Mouse (Mus musculus) granulocyte monocyte progenitor cell, adult 5-6 weeks (primary cell): ENCODE results near the gene Rgl2. TPM values are rescaled to one million over a fixed set of nuclear protein-coding genes. Genes with fewer than 3 reads are reported as not detected.
"Not testable (repeated sequence)": the region's sequence is repeated elsewhere in the genome, so short reads cannot be mapped to it uniquely, and the experiment has no call there.

Source experiments
- ATAC-seq: replicated peaks from 2 replicates; pipeline ENCODE4 v1.8.0; 2016; ENCODE audit warnings: mild to moderate bottlenecking, moderate TSS enrichment, inconsistent platforms; ENCODE audit not compliant: poor library complexity, severe bottlenecking
- total RNA-seq, 2 experiments: library from RNA; stranded (forward) in 1 of 2; stranded (reverse) in 1 of 2; fragments of 200-712, 200-1000 nt in 1 of 2; fragments of >200 nt in 1 of 2; fragmentation: Nextera tagmentation in 1 of 2; gene quantifications; 2 replicates each; pipeline ENCODE4 v1.2.3; 2014 to 2017

The Rgl2 gene
- total RNA-seq, 2 experiments from 2014 or later, result 35.5 to 44.6 TPM

GRCm38 (mm10) chr17:33965082-33965845, 35.9 kb downstream of the Rgl2 start:
- ATAC-seq, result no peak

GRCm38 (mm10) chr17:33965846-33966550, 36.7 kb downstream of the Rgl2 start:
- no peak for ATAC-seq

- ATAC-seq, result peak; percentile 86
These were observed 39.1 kb downstream of the Rgl2 start for GRCm38 (mm10) chr17:33968489-33968888.

- peak; percentile 11; the same call in 1 of the 2 replicates for ATAC-seq
These were observed 39.6 kb downstream of the Rgl2 start for GRCm38 (mm10) chr17:33968927-33969326.

- ATAC-seq, result no peak
These were observed 40.1 kb downstream of the Rgl2 start for GRCm38 (mm10) chr17:33969394-33969793.

- peak; percentile 31; the same call in 1 of the 2 replicates for ATAC-seq
These were observed 43.3 kb downstream of the Rgl2 start for GRCm38 (mm10) chr17:33972691-33973090.

GRCm38 (mm10) chr17:33973572-33973971, 44.2 kb downstream of the Rgl2 start:
- no peak for ATAC-seq

- no peak for ATAC-seq
These were observed 48.7 kb downstream of the Rgl2 start for GRCm38 (mm10) chr17:33977861-33978557.

GRCm38 (mm10) chr17:33978631-33979031, 49.3 kb downstream of the Rgl2 start:
- ATAC-seq, result peak; percentile 90

GRCm38 (mm10) chr17:33979512-33980050, 50.2 kb downstream of the Rgl2 start:
- no peak for ATAC-seq

- 0 out of 2 replicates have a peak, but pooled peaks have one; percentile 7 for ATAC-seq
These were observed 51.1 kb downstream of the Rgl2 start for GRCm38 (mm10) chr17:33980181-33981035.

- peak; percentile 61 for ATAC-seq
These were observed 52.0 kb downstream of the Rgl2 start for GRCm38 (mm10) chr17:33981192-33981909.

GRCm38 (mm10) chr17:33982136-33982535, 52.8 kb downstream of the Rgl2 start:
- not testable (repeated sequence) for ATAC-seq

Other genes with a start within 250 kb of the Rgl2 start
- 501 and 545 TPM in 2 replicates for gene Hnrnpm, start 242.7 kb upstream of the Rgl2 start, total RNA-seq (2014; fragmentation: Nextera tagmentation)
- gene Hnrnpm, start 242.7 kb upstream of the Rgl2 start, total RNA-seq (2017), result 269 and 307 TPM in 2 replicates
- gene March2, start 210.9 kb upstream of the Rgl2 start, total RNA-seq (2014; fragmentation: Nextera tagmentation), result 29.5 and 41.2 TPM in 2 replicates
- gene March2, start 210.9 kb upstream of the Rgl2 start, total RNA-seq (2017), result 20.0 and 22.4 TPM in 2 replicates
- gene Rab11b, start 169.0 kb upstream of the Rgl2 start, total RNA-seq (2014; fragmentation: Nextera tagmentation), result 66.7 and 83.4 TPM in 2 replicates
- 37.9 and 46.4 TPM in 2 replicates for gene Rab11b, start 169.0 kb upstream of the Rgl2 start, total RNA-seq (2017)
- 13.2 and 22.6 TPM in 2 replicates for gene Angptl4, start 147.7 kb upstream of the Rgl2 start, total RNA-seq (2014; fragmentation: Nextera tagmentation)
- gene Angptl4, start 147.7 kb upstream of the Rgl2 start, total RNA-seq (2017), result 10.3 and 11.1 TPM in 2 replicates
- 17.5 and 21.0 TPM in 2 replicates for gene Kank3, start 119.0 kb upstream of the Rgl2 start, total RNA-seq (2014; fragmentation: Nextera tagmentation)
- gene Kank3, start 119.0 kb upstream of the Rgl2 start, total RNA-seq (2017), result 5.3 and 5.5 TPM in 2 replicates
- gene Rps28, start 105.0 kb upstream of the Rgl2 start, total RNA-seq (2014; fragmentation: Nextera tagmentation), result 3,502 and 3,517 TPM in 2 replicates
- gene Rps28, start 105.0 kb upstream of the Rgl2 start, total RNA-seq (2017), result 2,416 and 2,576 TPM in 2 replicates
- gene Ndufa7, start 105.0 kb upstream of the Rgl2 start, total RNA-seq (2014; fragmentation: Nextera tagmentation), result 282 and 300 TPM in 2 replicates
- 133 and 200 TPM in 2 replicates for gene Ndufa7, start 105.0 kb upstream of the Rgl2 start, total RNA-seq (2017)
- gene Cd320, start 86.5 kb upstream of the Rgl2 start, total RNA-seq (2014; fragmentation: Nextera tagmentation), result 21.9 and 35.5 TPM in 2 replicates
- 20.3 and 31.3 TPM in 2 replicates for gene Cd320, start 86.5 kb upstream of the Rgl2 start, total RNA-seq (2017)
- gene Gm7029, start 55.7 kb upstream of the Rgl2 start, total RNA-seq (2014; fragmentation: Nextera tagmentation), result not detected in 2 replicates
- gene Gm7029, start 55.7 kb upstream of the Rgl2 start, total RNA-seq (2017), result not detected in 2 replicates
- gene Kifc1, start 38.9 kb upstream of the Rgl2 start, total RNA-seq (2014; fragmentation: Nextera tagmentation), result 9.5 and 13.9 TPM in 2 replicates
- 31.3 and 35.8 TPM in 2 replicates for gene Kifc1, start 38.9 kb upstream of the Rgl2 start, total RNA-seq (2017)
- gene Platr17, start 24.4 kb upstream of the Rgl2 start, total RNA-seq (2014; fragmentation: Nextera tagmentation), result 0.98 and 1.4 TPM in 2 replicates
- gene Platr17, start 24.4 kb upstream of the Rgl2 start, total RNA-seq (2017), result 0.46 TPM in 1 of 2 replicates, not detected in the other
- gene Daxx, start 20.1 kb upstream of the Rgl2 start, total RNA-seq (2014; fragmentation: Nextera tagmentation), result 44.7 and 55.1 TPM in 2 replicates
- gene Daxx, start 20.1 kb upstream of the Rgl2 start, total RNA-seq (2017), result 22.4 and 40.6 TPM in 2 replicates
- gene Tapbp, start 13.6 kb upstream of the Rgl2 start, total RNA-seq (2014; fragmentation: Nextera tagmentation), result 68.2 and 76.8 TPM in 2 replicates
- 48.0 and 57.7 TPM in 2 replicates for gene Tapbp, start 13.6 kb upstream of the Rgl2 start, total RNA-seq (2017)
- gene Zbtb22, start 13.6 kb upstream of the Rgl2 start, total RNA-seq (2014; fragmentation: Nextera tagmentation), result 11.9 and 22.0 TPM in 2 replicates
- 16.8 and 23.9 TPM in 2 replicates for gene Zbtb22, start 13.6 kb upstream of the Rgl2 start, total RNA-seq (2017)
- 177 and 226 TPM in 2 replicates for gene Pfdn6, start 10.8 kb downstream of the Rgl2 start, total RNA-seq (2014; fragmentation: Nextera tagmentation)
- 149 and 168 TPM in 2 replicates for gene Pfdn6, start 10.8 kb downstream of the Rgl2 start, total RNA-seq (2017)
- 41.4 and 56.6 TPM in 2 replicates for gene Wdr46, start 11.1 kb downstream of the Rgl2 start, total RNA-seq (2014; fragmentation: Nextera tagmentation)
- 48.6 and 53.9 TPM in 2 replicates for gene Wdr46, start 11.1 kb downstream of the Rgl2 start, total RNA-seq (2017)
- 3.2 and 3.3 TPM in 2 replicates for gene B3galt4, start 21.9 kb downstream of the Rgl2 start, total RNA-seq (2014; fragmentation: Nextera tagmentation)
- gene B3galt4, start 21.9 kb downstream of the Rgl2 start, total RNA-seq (2017), result 3.2 and 4.0 TPM in 2 replicates
- 38.4 and 39.2 TPM in 2 replicates for gene Vps52, start 26.3 kb downstream of the Rgl2 start, total RNA-seq (2014; fragmentation: Nextera tagmentation)
- 18.6 and 19.2 TPM in 2 replicates for gene Vps52, start 26.3 kb downstream of the Rgl2 start, total RNA-seq (2017)
- gene Rps18, start 26.5 kb downstream of the Rgl2 start, total RNA-seq (2014; fragmentation: Nextera tagmentation), result 4,404 and 5,660 TPM in 2 replicates
- gene Rps18, start 26.5 kb downstream of the Rgl2 start, total RNA-seq (2017), result 1,485 and 1,727 TPM in 2 replicates
- 1,023 and 1,149 TPM in 2 replicates for gene H2-K1, start 70.8 kb downstream of the Rgl2 start, total RNA-seq (2014; fragmentation: Nextera tagmentation)
- gene H2-K1, start 70.8 kb downstream of the Rgl2 start, total RNA-seq (2017), result 564 and 822 TPM in 2 replicates
- 14.5 and 19.8 TPM in 2 replicates for gene Ring1, start 95.1 kb downstream of the Rgl2 start, total RNA-seq (2014; fragmentation: Nextera tagmentation)
- gene Ring1, start 95.1 kb downstream of the Rgl2 start, total RNA-seq (2017), result 9.9 and 14.0 TPM in 2 replicates
- 35.4 and 67.3 TPM in 2 replicates for gene H2-Ke6, start 98.5 kb downstream of the Rgl2 start, total RNA-seq (2014; fragmentation: Nextera tagmentation)
- 27.1 and 30.1 TPM in 2 replicates for gene H2-Ke6, start 98.5 kb downstream of the Rgl2 start, total RNA-seq (2017)
- 41.0 and 56.8 TPM in 2 replicates for gene Slc39a7, start 102.1 kb downstream of the Rgl2 start, total RNA-seq (2014; fragmentation: Nextera tagmentation)
- gene Slc39a7, start 102.1 kb downstream of the Rgl2 start, total RNA-seq (2017), result 99.8 and 103 TPM in 2 replicates
- 51.0 and 55.4 TPM in 2 replicates for gene Rxrb, start 102.3 kb downstream of the Rgl2 start, total RNA-seq (2014; fragmentation: Nextera tagmentation)
- 40.5 and 47.2 TPM in 2 replicates for gene Rxrb, start 102.3 kb downstream of the Rgl2 start, total RNA-seq (2017)
- gene Col11a2, start 109.9 kb downstream of the Rgl2 start, total RNA-seq (2014; fragmentation: Nextera tagmentation), result 2.1 and 3.4 TPM in 2 replicates
- gene Col11a2, start 109.9 kb downstream of the Rgl2 start, total RNA-seq (2017), result 1.2 and 3.4 TPM in 2 replicates
- gene H2-Oa, start 162.8 kb downstream of the Rgl2 start, total RNA-seq (2014; fragmentation: Nextera tagmentation), result 6.4 and 15.0 TPM in 2 replicates
- 1.7 and 7.6 TPM in 2 replicates for gene H2-Oa, start 162.8 kb downstream of the Rgl2 start, total RNA-seq (2017)
- 97.2 and 116 TPM in 2 replicates for gene H2-DMa, start 190.0 kb downstream of the Rgl2 start, total RNA-seq (2014; fragmentation: Nextera tagmentation)
- gene H2-DMa, start 190.0 kb downstream of the Rgl2 start, total RNA-seq (2017), result 40.2 and 41.8 TPM in 2 replicates
- gene Brd2, start 193.1 kb downstream of the Rgl2 start, total RNA-seq (2014; fragmentation: Nextera tagmentation), result 165 and 218 TPM in 2 replicates
- 273 and 284 TPM in 2 replicates for gene Brd2, start 193.1 kb downstream of the Rgl2 start, total RNA-seq (2017)
- 3.2 and 3.6 TPM in 2 replicates for gene H2-DMb2, start 213.8 kb downstream of the Rgl2 start, total RNA-seq (2014; fragmentation: Nextera tagmentation)
- gene H2-DMb2, start 213.8 kb downstream of the Rgl2 start, total RNA-seq (2017), result 3.8 and 7.1 TPM in 2 replicates
- gene H2-DMb1, start 223.5 kb downstream of the Rgl2 start, total RNA-seq (2014; fragmentation: Nextera tagmentation), result 55.3 and 56.9 TPM in 2 replicates
- gene H2-DMb1, start 223.5 kb downstream of the Rgl2 start, total RNA-seq (2017), result 47.9 and 48.5 TPM in 2 replicates